Mouse (Mus musculus) left cerebral cortex, adult 9 months (tissue): Measurements from ENCODE around the gene Cux2.

Experiments used
- DNase-seq, 2 experiments: peaks; one replicate each; pipeline ENCODE4 v3.0.0; 2022; ENCODE audit warnings: low spot score in 2 of 2

Gene Cux2

GRCm38 (mm10) chr5:121820161-121820560, 229.7 kb downstream of the Cux2 start:
- DNase-seq = no peak

GRCm38 (mm10) chr5:121819559-121819958, 230.3 kb downstream of the Cux2 start:
- no peak for DNase-seq

GRCm38 (mm10) chr5:121818862-121819261, 231.0 kb downstream of the Cux2 start:
- no peak for DNase-seq

GRCm38 (mm10) chr5:121818401-121818800, 231.5 kb downstream of the Cux2 start:
- no peak for DNase-seq

GRCm38 (mm10) chr5:121817551-121817950, 232.4 kb downstream of the Cux2 start:
- no peak for DNase-seq

- DNase-seq = no peak
Observed at GRCm38 (mm10) chr5:121816611-121817010, 233.3 kb downstream of the Cux2 start.

GRCm38 (mm10) chr5:121815867-121816380, 234.0 kb downstream of the Cux2 start:
- DNase-seq = no peak

GRCm38 (mm10) chr5:121815067-121815466, 234.8 kb downstream of the Cux2 start:
- DNase-seq = peak in 1 of 2 experiments; percentile 75

GRCm38 (mm10) chr5:121813744-121814143, 236.2 kb downstream of the Cux2 start:
- DNase-seq = no peak

- no peak for DNase-seq
Observed at GRCm38 (mm10) chr5:121812526-121813243, 237.2 kb downstream of the Cux2 start.

GRCm38 (mm10) chr5:121811485-121811931, 238.4 kb downstream of the Cux2 start:
- no peak for DNase-seq

GRCm38 (mm10) chr5:121810331-121811151, 239.4 kb downstream of the Cux2 start:
- DNase-seq = no peak

GRCm38 (mm10) chr5:121809667-121810224, 240.2 kb downstream of the Cux2 start:
- no peak for DNase-seq

GRCm38 (mm10) chr5:121808202-121808601, 241.7 kb downstream of the Cux2 start:
- no peak for DNase-seq

- DNase-seq = no peak
Observed at GRCm38 (mm10) chr5:121807186-121807585, 242.7 kb downstream of the Cux2 start.
